Mouse (Mus musculus) left cerebral cortex, postnatal 14 days (tissue): ENCODE measurements around the gene Etv1. TPM values are rescaled to one million over a fixed set of nuclear protein-coding genes. Genes with fewer than 3 reads are reported as not detected.

Experiments used
- DNase-seq, 2 experiments: peaks; one replicate each; pipeline ENCODE4 v3.0.0; 2021 to 2022; ENCODE audit warnings: low spot score in 2 of 2, mixed read lengths in 1 of 2
- intact Hi-C: fragments of 180-260 bp; cut with DNase I; formaldehyde crosslinking; loops from one replicate; pipeline ENCODE4 v1.15.1; 2025
- total RNA-seq, 2 experiments: library from RNA; stranded (reverse); gene quantifications; 2 replicates each; pipeline ENCODE4 v1.2.3; 2021

The Etv1 gene
- total RNA-seq, 2 experiments from 2014 or later: 72.6 TPM

DNA sequence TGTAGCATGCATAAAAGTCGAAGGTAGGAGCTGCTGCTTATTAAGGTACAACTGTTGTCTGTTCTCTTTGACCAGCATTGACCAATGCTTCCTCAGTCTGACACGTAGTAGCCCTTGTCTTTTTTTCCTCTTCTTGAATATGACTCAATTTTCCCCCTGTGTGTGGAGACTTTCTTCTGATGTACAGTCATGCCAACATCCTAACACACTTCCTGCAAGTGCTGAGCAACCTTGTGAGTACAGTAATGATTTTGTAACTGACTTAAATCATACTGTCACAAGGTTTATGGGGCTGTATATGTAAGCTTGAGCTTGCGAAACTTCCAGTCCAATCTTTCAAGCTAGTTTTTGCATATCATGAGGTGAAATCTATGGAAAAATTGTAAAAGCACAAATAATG is 125.3 kb downstream of the Etv1 start:
- intact Hi-C loops: no loop called here
- no peak for DNase-seq

DNA sequence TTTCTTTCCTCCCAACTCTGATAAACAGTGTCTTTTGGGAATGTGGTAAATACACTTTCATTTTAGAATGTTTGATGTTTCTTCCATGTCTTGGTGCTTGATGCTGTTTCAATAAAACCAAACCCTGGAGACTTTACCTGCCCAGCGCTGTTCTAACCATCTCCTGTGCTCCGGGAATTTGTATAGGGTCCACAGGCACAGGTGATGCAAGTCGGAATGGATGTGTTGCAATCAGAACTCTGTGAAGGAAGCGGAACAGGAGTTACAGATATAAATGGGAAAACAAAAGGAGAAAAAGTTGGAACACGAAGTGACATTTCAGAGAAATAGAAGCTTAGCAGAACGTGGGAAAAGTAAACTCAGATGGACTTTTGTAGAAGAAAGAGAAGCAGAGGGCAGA is 127.1 kb downstream of the Etv1 start:
- intact Hi-C loops: no loop called here

DNA sequence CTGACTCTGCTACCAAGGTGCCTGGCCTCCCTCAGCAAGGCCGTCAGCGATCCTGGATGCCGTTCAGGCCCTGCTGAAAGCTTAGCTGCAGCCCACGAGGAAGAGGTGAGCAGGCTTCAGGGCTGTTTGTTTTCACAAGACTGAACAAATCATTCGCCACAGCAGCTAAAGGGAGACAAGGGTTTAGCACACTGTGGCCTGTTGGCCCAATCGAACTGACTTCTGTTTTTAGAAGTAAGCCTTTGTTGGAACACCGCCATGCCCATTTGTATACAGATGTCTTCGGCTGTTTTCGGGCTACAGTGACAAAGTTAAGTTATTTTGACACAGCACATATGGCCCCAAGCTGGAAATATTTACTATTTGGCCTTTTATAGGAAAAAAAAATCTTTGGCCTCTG is 127.6 kb downstream of the Etv1 start:
- intact Hi-C loops: no loop called here
- DNase-seq: no peak

More for the DNA sequence above, 127.1 kb downstream of the Etv1 start:
- DNase-seq: no peak

DNA sequence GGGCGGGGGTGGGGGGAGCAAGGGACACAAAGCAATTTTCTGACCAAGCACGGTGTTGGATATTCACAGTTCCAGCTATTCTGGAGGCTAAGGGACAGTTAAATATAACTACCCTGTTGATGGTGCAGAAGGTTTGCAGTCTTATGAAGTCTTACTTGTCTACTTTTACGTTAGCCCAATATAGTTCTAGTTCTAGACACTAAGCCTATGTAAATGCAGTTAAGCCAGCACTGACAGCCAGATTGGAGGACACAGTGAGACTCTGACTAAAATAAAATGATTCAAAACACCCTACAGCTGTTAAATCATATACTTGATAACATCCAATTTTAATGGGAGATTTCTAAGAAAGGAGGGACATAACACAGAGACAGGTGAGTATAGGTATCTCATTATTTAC is 129.8 kb downstream of the Etv1 start:
- intact Hi-C loops: no loop called here
- DNase-seq: no peak
